Mouse (Mus musculus): ENCODE measurements around the gene Rsad2. TPM values are rescaled to one million over a fixed set of nuclear protein-coding genes. Genes with fewer than 3 reads are reported as not detected.
A peak's percentile ranks its signal among the peaks of the same experiment; 100 is the strongest.
"Not testable (repeated sequence)": the region's sequence is repeated elsewhere in the genome, so short reads cannot be mapped to it uniquely, and the experiment has no call there.

Rsad2 gene
- polyA plus RNA-seq, 1 experiment: 2.9 TPM

- Histone ChIP-seq H3K4me1 (replicated peaks; ENCODE audit: control insufficient read depth, insufficient read depth, low read length) (no peaks in the 10 kb centered on the region), H3K27ac (ENCODE audit: control insufficient read depth, insufficient read depth, low read length) (no peak overlapping the region), H3K4me3 (ENCODE audit: control insufficient read depth, insufficient read depth, low read length) (no peak overlapping the region), H3K36me3 (ENCODE audit: control insufficient read depth, insufficient read depth, low read length) (no peaks in the 10 kb centered on the region), H3K27me3 (ENCODE audit: control insufficient read depth, insufficient read depth, low read length) (no peaks in the 10 kb centered on the region)
- no peak for TF ChIP-seq CTCF (IDR thresholded peaks at IDR 0.05; ENCODE audit: borderline replicate concordance, control insufficient read depth, extremely low read depth, insufficient read depth, low read length, poor library complexity)
- TF ChIP-seq POLR2A (IDR thresholded peaks at IDR 0.05; ENCODE audit: control insufficient read depth, extremely low read depth, insufficient read depth, low read length, poor library complexity): no peak
- no peak for DNase-seq
- WGBS: 100% methylated on average over 2 of the region's 2 CpGs
Observed at GRCm38 (mm10) chr12:26449483-26449882, 6.8 kb downstream of the Rsad2 start.

- Histone ChIP-seq H3K27ac (ENCODE audit: control insufficient read depth, insufficient read depth, low read length) (no peak overlapping the region), H3K27me3 (ENCODE audit: control insufficient read depth, insufficient read depth, low read length) (no peaks in the 10 kb centered on the region), H3K4me1 (replicated peaks; ENCODE audit: control insufficient read depth, insufficient read depth, low read length) (no peaks in the 10 kb centered on the region), H3K4me3 (ENCODE audit: control insufficient read depth, insufficient read depth, low read length) (no peak overlapping the region), H3K36me3 (ENCODE audit: control insufficient read depth, insufficient read depth, low read length) (no peaks in the 10 kb centered on the region)
- TF ChIP-seq POLR2A (IDR thresholded peaks at IDR 0.05; ENCODE audit: control insufficient read depth, extremely low read depth, insufficient read depth, low read length, poor library complexity) (no peak), CTCF (IDR thresholded peaks at IDR 0.05; ENCODE audit: borderline replicate concordance, control insufficient read depth, extremely low read depth, insufficient read depth, low read length, poor library complexity) (no peak)
- DNase-seq: no peak
- WGBS: 97% methylated on average over 4 of the region's 4 CpGs
Observed at GRCm38 (mm10) chr12:26446377-26447045, 9.7 kb downstream of the Rsad2 start.

- 91% methylated on average over 2 of the region's 2 CpGs for WGBS
- H3K36me3 ChIP-seq (ENCODE audit: control insufficient read depth, insufficient read depth, low read length): no peaks in the 10 kb centered on the region
- TF ChIP-seq POLR2A (IDR thresholded peaks at IDR 0.05; ENCODE audit: control insufficient read depth, extremely low read depth, insufficient read depth, low read length, poor library complexity) (no peak), CTCF (IDR thresholded peaks at IDR 0.05; ENCODE audit: borderline replicate concordance, control insufficient read depth, extremely low read depth, insufficient read depth, low read length, poor library complexity) (no peak)
- no peak for DNase-seq
- H3K27me3 ChIP-seq (ENCODE audit: control insufficient read depth, insufficient read depth, low read length): no peaks in the 10 kb centered on the region
- H3K4me3 ChIP-seq (ENCODE audit: control insufficient read depth, insufficient read depth, low read length): no peak overlapping the region
- H3K27ac ChIP-seq (ENCODE audit: control insufficient read depth, insufficient read depth, low read length): no peak overlapping the region
- no peaks in the 10 kb centered on the region for H3K4me1 ChIP-seq (replicated peaks; ENCODE audit: control insufficient read depth, insufficient read depth, low read length)
Observed at GRCm38 (mm10) chr12:26444511-26444910, 11.7 kb downstream of the Rsad2 start.

- no peak for TF ChIP-seq CTCF (IDR thresholded peaks at IDR 0.05; ENCODE audit: borderline replicate concordance, control insufficient read depth, extremely low read depth, insufficient read depth, low read length, poor library complexity)
- TF ChIP-seq POLR2A (IDR thresholded peaks at IDR 0.05; ENCODE audit: control insufficient read depth, extremely low read depth, insufficient read depth, low read length, poor library complexity): no peak
- Histone ChIP-seq H3K4me3 (ENCODE audit: control insufficient read depth, insufficient read depth, low read length) (no peak overlapping the region), H3K36me3 (ENCODE audit: control insufficient read depth, insufficient read depth, low read length) (no peaks in the 10 kb centered on the region), H3K4me1 (replicated peaks; ENCODE audit: control insufficient read depth, insufficient read depth, low read length) (no peaks in the 10 kb centered on the region), H3K27me3 (ENCODE audit: control insufficient read depth, insufficient read depth, low read length) (no peaks in the 10 kb centered on the region), H3K27ac (ENCODE audit: control insufficient read depth, insufficient read depth, low read length) (no peak overlapping the region)
- DNase-seq: peak; percentile 62
- WGBS: 0% methylated on average over 2 of the region's 2 CpGs
Observed at GRCm38 (mm10) chr12:26444054-26444453, 12.2 kb downstream of the Rsad2 start.

- no peak overlapping the region for H3K27ac ChIP-seq (ENCODE audit: control insufficient read depth, insufficient read depth, low read length)
- no peaks in the 10 kb centered on the region for H3K36me3 ChIP-seq (ENCODE audit: control insufficient read depth, insufficient read depth, low read length)
- WGBS: 29% methylated on average over 3 of the region's 3 CpGs
- TF ChIP-seq POLR2A (IDR thresholded peaks at IDR 0.05; ENCODE audit: control insufficient read depth, extremely low read depth, insufficient read depth, low read length, poor library complexity): no peak
- no peak for TF ChIP-seq CTCF (IDR thresholded peaks at IDR 0.05; ENCODE audit: borderline replicate concordance, control insufficient read depth, extremely low read depth, insufficient read depth, low read length, poor library complexity)
- no peak for DNase-seq
- H3K4me1 ChIP-seq (replicated peaks; ENCODE audit: control insufficient read depth, insufficient read depth, low read length): no peaks in the 10 kb centered on the region
- no peak overlapping the region for H3K4me3 ChIP-seq (ENCODE audit: control insufficient read depth, insufficient read depth, low read length)
- H3K27me3 ChIP-seq (ENCODE audit: control insufficient read depth, insufficient read depth, low read length): no peaks in the 10 kb centered on the region
Observed at GRCm38 (mm10) chr12:26439366-26439765, 16.9 kb downstream of the Rsad2 start.

GRCm38 (mm10) chr12:26437950-26438349 lies 18.3 kb downstream of the Rsad2 start:
- DNase-seq: no peak
- Histone ChIP-seq H3K4me1 (replicated peaks; ENCODE audit: control insufficient read depth, insufficient read depth, low read length) (no peaks in the 10 kb centered on the region), H3K36me3 (ENCODE audit: control insufficient read depth, insufficient read depth, low read length) (no peaks in the 10 kb centered on the region), H3K4me3 (ENCODE audit: control insufficient read depth, insufficient read depth, low read length) (no peak overlapping the region), H3K27ac (ENCODE audit: control insufficient read depth, insufficient read depth, low read length) (no peak overlapping the region), H3K27me3 (ENCODE audit: control insufficient read depth, insufficient read depth, low read length) (no peaks in the 10 kb centered on the region)
- 98% methylated on average over 3 of the region's 3 CpGs for WGBS
- no peak for TF ChIP-seq POLR2A (IDR thresholded peaks at IDR 0.05; ENCODE audit: control insufficient read depth, extremely low read depth, insufficient read depth, low read length, poor library complexity)
- TF ChIP-seq CTCF (IDR thresholded peaks at IDR 0.05; ENCODE audit: borderline replicate concordance, control insufficient read depth, extremely low read depth, insufficient read depth, low read length, poor library complexity): no peak

GRCm38 (mm10) chr12:26436334-26436733 lies 19.9 kb downstream of the Rsad2 start:
- no peak overlapping the region for H3K27ac ChIP-seq (ENCODE audit: control insufficient read depth, insufficient read depth, low read length)
- DNase-seq: no peak
- TF ChIP-seq CTCF (IDR thresholded peaks at IDR 0.05; ENCODE audit: borderline replicate concordance, control insufficient read depth, extremely low read depth, insufficient read depth, low read length, poor library complexity): no peak
- TF ChIP-seq POLR2A (IDR thresholded peaks at IDR 0.05; ENCODE audit: control insufficient read depth, extremely low read depth, insufficient read depth, low read length, poor library complexity): no peak
- H3K27me3 ChIP-seq (ENCODE audit: control insufficient read depth, insufficient read depth, low read length): no peaks in the 10 kb centered on the region
- H3K4me3 ChIP-seq (ENCODE audit: control insufficient read depth, insufficient read depth, low read length): no peak overlapping the region
- WGBS: 88% methylated on average over 4 of the region's 4 CpGs
- no peaks in the 10 kb centered on the region for H3K4me1 ChIP-seq (replicated peaks; ENCODE audit: control insufficient read depth, insufficient read depth, low read length)
- no peaks in the 10 kb centered on the region for H3K36me3 ChIP-seq (ENCODE audit: control insufficient read depth, insufficient read depth, low read length)

GRCm38 (mm10) chr12:26428771-26429170 lies 27.5 kb downstream of the Rsad2 start:
- H3K4me1 ChIP-seq (replicated peaks; ENCODE audit: control insufficient read depth, insufficient read depth, low read length); H3K27me3 ChIP-seq (ENCODE audit: control insufficient read depth, insufficient read depth, low read length); H3K4me3 ChIP-seq (ENCODE audit: control insufficient read depth, insufficient read depth, low read length); DNase-seq; H3K27ac ChIP-seq (ENCODE audit: control insufficient read depth, insufficient read depth, low read length); H3K36me3 ChIP-seq (ENCODE audit: control insufficient read depth, insufficient read depth, low read length): not testable (repeated sequence)
- WGBS: 99% methylated on average over 2 of the region's 2 CpGs
